Mouse (Mus musculus) MEL (cell line): ENCODE results near the gene Ncor1. TPM values are rescaled to one million over a fixed set of nuclear protein-coding genes. Genes with fewer than 3 reads are reported as not detected.

Experiments used
- DNase-seq: peaks from one replicate; pipeline ENCODE4 v3.0.0; 2011; ENCODE audit warnings: low read depth, low spot score
- H3K27ac ChIP-seq: 2 replicates; pipeline ENCODE4 v1.5.1; 2012; ENCODE audit warnings: low read depth, mild to moderate bottlenecking, control low read depth, low read length, moderate library complexity; ENCODE audit not compliant: control insufficient read depth
- H3K27me3 ChIP-seq, 2 experiments: fragments of 150-350 bp in 1 of 2; sonication (generic) in 1 of 2; 2 replicates each; pipeline ENCODE4 v1.6.1; 2012; ENCODE audit warnings: low read length in 2 of 2, mild to moderate bottlenecking in 2 of 2, improper control_type of control experiment in 1 of 2, moderate library complexity in 1 of 2; ENCODE audit not compliant: insufficient read depth in 2 of 2, control insufficient read depth in 1 of 2
- H3K36me3 ChIP-seq, 2 experiments: 2 replicates each; pipeline ENCODE4 v1.6.1; 2012 to 2014; ENCODE audit warnings: low read length in 2 of 2, improper control_type of control experiment in 1 of 2, inconsistent platforms in 1 of 2, mild to moderate bottlenecking in 1 of 2; ENCODE audit not compliant: insufficient read depth in 2 of 2, control insufficient read depth in 1 of 2
- H3K4me1 ChIP-seq, 2 experiments: fragments of 150-350 bp in 1 of 2; sonication (generic) in 1 of 2; 2 replicates each; pipeline ENCODE4 v1.6.1; 2012; ENCODE audit warnings: low read length in 2 of 2, improper control_type of control experiment in 1 of 2, mild to moderate bottlenecking in 1 of 2; ENCODE audit not compliant: insufficient read depth in 2 of 2, control insufficient read depth in 1 of 2
- H3K4me3 ChIP-seq, 2 experiments: fragments of 150-350 bp in 1 of 2; sonication (generic) in 1 of 2; 2 replicates each; pipeline ENCODE4 v1.5.1; 2012; ENCODE audit warnings: low read depth in 2 of 2, low read length in 2 of 2, mild to moderate bottlenecking in 2 of 2, moderate library complexity in 2 of 2, control low read depth in 1 of 2, improper control_type of control experiment in 1 of 2; ENCODE audit not compliant: control insufficient read depth in 1 of 2, insufficient read depth in 1 of 2
- H3K79me2 ChIP-seq: 2 replicates; pipeline ENCODE4 v1.6.1; 2012; ENCODE audit warnings: mild to moderate bottlenecking, low read length, moderate library complexity; ENCODE audit not compliant: control insufficient read depth, poor library complexity, insufficient read depth
- H3K9ac ChIP-seq: 2 replicates; pipeline ENCODE4 v1.6.1; 2012; ENCODE audit warnings: low read depth, mild to moderate bottlenecking, control low read depth, low read length, moderate library complexity; ENCODE audit not compliant: control insufficient read depth, poor library complexity, severe bottlenecking
- H3K9me3 ChIP-seq: fragments of 150-350 bp; sonication (generic); replicated peaks from 2 replicates; pipeline ENCODE4 v1.6.1; 2012; ENCODE audit warnings: mild to moderate bottlenecking, low read length, improper control_type of control experiment, moderate library complexity; ENCODE audit not compliant: insufficient read depth
- CHD1 ChIP-seq: IDR thresholded peaks from 2 replicates; pipeline ENCODE4 v1.6.1; 2012; ENCODE audit warnings: low read depth, mild to moderate bottlenecking, inconsistent platforms, low read length, improper control_type of control experiment
- CHD2 ChIP-seq: IDR thresholded peaks from 2 replicates; pipeline ENCODE4 v1.6.1; 2011; ENCODE audit warnings: low read length, improper control_type of control experiment
- CTCF ChIP-seq, 3 experiments: IDR thresholded peaks in 2 of 3; conservative IDR thresholded peaks in 1 of 3; 2 replicates each; pipeline ENCODE4 v1.5.1; 2011 to 2012; ENCODE audit warnings: low read length in 3 of 3, low read depth in 2 of 3, mild to moderate bottlenecking in 2 of 3, improper control_type of control experiment in 1 of 3, inconsistent platforms in 1 of 3, mixed read lengths in 1 of 3, moderate library complexity in 1 of 3; ENCODE audit not compliant: control insufficient read depth in 1 of 3, insufficient read depth in 1 of 3, poor library complexity in 1 of 3, severe bottlenecking in 1 of 3
- E2F4 ChIP-seq: IDR thresholded peaks from 2 replicates; pipeline ENCODE4 v1.6.1; 2011; ENCODE audit warnings: low read depth, low read length, improper control_type of control experiment, borderline replicate concordance
- ELF1 ChIP-seq: IDR thresholded peaks from 2 replicates; pipeline ENCODE4 v1.6.1; 2014; ENCODE audit warnings: low read depth, mild to moderate bottlenecking, inconsistent platforms, low read length, improper control_type of control experiment, moderate library complexity
- ETS1 ChIP-seq: IDR thresholded peaks from 2 replicates; pipeline ENCODE4 v1.6.1; 2012; ENCODE audit warnings: low read depth, mild to moderate bottlenecking, inconsistent platforms, low read length, improper control_type of control experiment, moderate library complexity
- GABPA ChIP-seq: IDR thresholded peaks from 2 replicates; pipeline ENCODE4 v1.6.1; 2012; ENCODE audit warnings: low read depth, mild to moderate bottlenecking, inconsistent platforms, low read length, improper control_type of control experiment, moderate library complexity
- GATA1 ChIP-seq: IDR thresholded peaks from 2 replicates; pipeline ENCODE4 v1.6.1; 2011; ENCODE audit warnings: low read depth, low read length, improper control_type of control experiment
- HCFC1 ChIP-seq: IDR thresholded peaks from 2 replicates; pipeline ENCODE4 v1.6.1; 2012; ENCODE audit warnings: low read depth, mild to moderate bottlenecking, inconsistent platforms, low read length, improper control_type of control experiment, moderate library complexity
- MAFK ChIP-seq: IDR thresholded peaks from 2 replicates; pipeline ENCODE4 v1.6.1; 2011; ENCODE audit warnings: low read depth, mild to moderate bottlenecking, low read length, improper control_type of control experiment, borderline replicate concordance
- MAZ ChIP-seq: IDR thresholded peaks from 2 replicates; pipeline ENCODE4 v1.6.1; 2012; ENCODE audit warnings: low read depth, mild to moderate bottlenecking, inconsistent platforms, low read length, improper control_type of control experiment
- MEF2A ChIP-seq: IDR thresholded peaks from 2 replicates; pipeline ENCODE4 v1.6.1; 2014; ENCODE audit warnings: low read depth, mild to moderate bottlenecking, inconsistent platforms, low read length, improper control_type of control experiment; ENCODE audit not compliant: poor library complexity, insufficient replicate concordance, severe bottlenecking; ENCODE audit errors: extremely low read depth
- MXI1 ChIP-seq: IDR thresholded peaks from 2 replicates; pipeline ENCODE4 v1.6.1; 2011; ENCODE audit warnings: mild to moderate bottlenecking, low read depth, low read length, improper control_type of control experiment
- MYC ChIP-seq: IDR thresholded peaks from 2 replicates; pipeline ENCODE4 v1.6.1; 2011; ENCODE audit warnings: low read depth, mild to moderate bottlenecking, low read length, improper control_type of control experiment, moderate library complexity
- NRF1 ChIP-seq: IDR thresholded peaks from 2 replicates; pipeline ENCODE4 v1.6.1; 2014; ENCODE audit warnings: low read depth, mild to moderate bottlenecking, inconsistent platforms, low read length, improper control_type of control experiment, moderate library complexity; ENCODE audit not compliant: poor library complexity, insufficient read depth, severe bottlenecking
- POLR2AphosphoS2 ChIP-seq: IDR thresholded peaks from 2 replicates; pipeline ENCODE4 v1.6.1; 2011; ENCODE audit warnings: low read length, improper control_type of control experiment
- POLR2AphosphoS5 ChIP-seq: IDR thresholded peaks from 2 replicates; pipeline ENCODE4 v1.6.1; 2012; ENCODE audit warnings: low read depth, borderline replicate concordance, mild to moderate bottlenecking, inconsistent platforms, low read length, moderate library complexity, mixed read lengths
- RAD21 ChIP-seq: IDR thresholded peaks from 2 replicates; pipeline ENCODE4 v1.6.1; 2011; ENCODE audit warnings: mild to moderate bottlenecking, low read depth, low read length, improper control_type of control experiment
- RCOR1 ChIP-seq: IDR thresholded peaks from 2 replicates; pipeline ENCODE4 v1.6.1; 2012; ENCODE audit warnings: low read depth, mild to moderate bottlenecking, inconsistent platforms, low read length, improper control_type of control experiment
- SIN3A ChIP-seq: IDR thresholded peaks from 2 replicates; pipeline ENCODE4 v1.6.1; 2012; ENCODE audit warnings: low read length, improper control_type of control experiment, inconsistent platforms
- SMC3 ChIP-seq: IDR thresholded peaks from 2 replicates; pipeline ENCODE4 v1.6.1; 2011; ENCODE audit warnings: low read depth, low read length, improper control_type of control experiment
- TBP ChIP-seq: IDR thresholded peaks from 2 replicates; pipeline ENCODE4 v1.8.0; 2011; ENCODE audit warnings: low read depth, low read length, improper control_type of control experiment
- UBTF ChIP-seq: IDR thresholded peaks from 2 replicates; pipeline ENCODE4 v1.6.1; 2012; ENCODE audit warnings: low read depth, mild to moderate bottlenecking, inconsistent platforms, low read length, improper control_type of control experiment, moderate library complexity, borderline replicate concordance; ENCODE audit not compliant: insufficient read depth
- USF1 ChIP-seq: IDR thresholded peaks from 2 replicates; pipeline ENCODE4 v1.6.1; 2014; ENCODE audit warnings: low read depth, mild to moderate bottlenecking, inconsistent platforms, low read length, improper control_type of control experiment, moderate library complexity
- USF2 ChIP-seq, 2 experiments: IDR thresholded peaks; 2 replicates each; pipeline ENCODE4 v1.6.1; 2011 to 2012; ENCODE audit warnings: improper control_type of control experiment in 2 of 2, low read length in 2 of 2, borderline replicate concordance in 1 of 2, inconsistent platforms in 1 of 2, low read depth in 1 of 2, mild to moderate bottlenecking in 1 of 2; ENCODE audit not compliant: insufficient read depth in 1 of 2
- ZKSCAN1 ChIP-seq: IDR thresholded peaks from 2 replicates; pipeline ENCODE4 v1.6.1; 2012; ENCODE audit warnings: low read depth, mild to moderate bottlenecking, inconsistent platforms, low read length, improper control_type of control experiment, moderate library complexity
- polyA plus RNA-seq, 2 experiments: library from polyadenylated mRNA; stranded (reverse) in 1 of 2; unstranded in 1 of 2; fragments of >175 nt in 1 of 2; fragments of >200 nt in 1 of 2; gene quantifications; 2 replicates each; pipeline versions ENCODE4 v1.2.1 to v1.2.4; 2012; ENCODE audit warnings: low replicate concordance in 2 of 2, low read depth in 1 of 2; ENCODE audit not compliant: insufficient read length in 2 of 2, insufficient read depth in 1 of 2, missing spikeins in 1 of 2
- total RNA-seq: library from RNA; depleted of rRNA; stranded (reverse); fragments of 300-350 nt; gene quantifications from 2 replicates; pipeline ENCODE4 v1.2.3, GENCODE M21; 2012

Gene Ncor1
- total and polyA plus RNA-seq, 3 experiments, result 71.8 to 250 (median 188) TPM

GRCm38 (mm10) chr11:62476156-62476555 lies 17.8 kb upstream of the Ncor1 start:
- Histone ChIP-seq H3K4me3 (no peak overlapping the region), H3K9me3 (no peaks in the 10 kb centered on the region), H3K9ac (no peak overlapping the region), H3K79me2 (no peaks in the 10 kb centered on the region), H3K27me3 (no peaks in the 10 kb centered on the region), H3K4me1 (no peaks in the 10 kb centered on the region), H3K36me3 (no peaks in the 10 kb centered on the region), H3K27ac (no peak overlapping the region)
- TF ChIP-seq CHD2 (no peak), ETS1 (no peak), UBTF (no peak), E2F4 (no peak), USF1 (no peak), POLR2AphosphoS5 (no peak), RCOR1 (no peak), RAD21 (no peak), USF2 (IDR thresholded peaks at IDR 0.05; ENCODE audit: borderline replicate concordance in 1 of 2, insufficient read depth in 1 of 2, low read depth in 1 of 2, low read length in 2 of 2) (no peak), MXI1 (no peak), TBP (no peak), SMC3 (no peak), ZKSCAN1 (no peak), ELF1 (no peak), GATA1 (no peak), CHD1 (no peak)
- no peak for DNase-seq

- H3K4me1 ChIP-seq, result peaks cover 0 to 3% of the 10 kb centered on the region in 2 experiments; a peak in 2 of 4 replicates
- H3K27me3 ChIP-seq, result no peaks in the 10 kb centered on the region
- no peak overlapping the region for H3K27ac ChIP-seq
- TF ChIP-seq SIN3A, result no peak
- TF ChIP-seq MAFK, result no peak
- TF ChIP-seq USF1, result no peak
- no peak for TF ChIP-seq MYC
- no peak for TF ChIP-seq GABPA
- no peak for TF ChIP-seq MAZ
- no peak for TF ChIP-seq ETS1
- TF ChIP-seq ZKSCAN1, result no peak
- TF ChIP-seq POLR2AphosphoS2, result no peak
- no peak for TF ChIP-seq HCFC1
- no peak for TF ChIP-seq SMC3
- no peak for TF ChIP-seq NRF1
- no peak for TF ChIP-seq USF2 (IDR thresholded peaks at IDR 0.05; ENCODE audit: borderline replicate concordance in 1 of 2, insufficient read depth in 1 of 2, low read depth in 1 of 2, low read length in 2 of 2)
- TF ChIP-seq CTCF (IDR thresholded peaks at IDR 0.05 in 2 of 3, conservative IDR thresholded peaks at IDR 0.05 in 1 of 3; ENCODE audit: control insufficient read depth in 1 of 3, insufficient read depth in 1 of 3, low read depth in 2 of 3, low read length in 3 of 3, poor library complexity in 1 of 3, severe bottlenecking in 1 of 3), result no peak
- no peak for TF ChIP-seq MEF2A
- H3K79me2 ChIP-seq, result no peaks in the 10 kb centered on the region
- peaks cover 0 to 1% of the 10 kb centered on the region in 2 experiments; a peak in 2 of 4 replicates for H3K36me3 ChIP-seq
- H3K4me3 ChIP-seq, result no peak overlapping the region
- H3K9me3 ChIP-seq, result no peaks in the 10 kb centered on the region
- no peak overlapping the region for H3K9ac ChIP-seq
- no peak for DNase-seq
These were observed 15.2 kb upstream of the Ncor1 start for GRCm38 (mm10) chr11:62473516-62473915.
